Mouse (Mus musculus): ENCODE results near the gene Zkscan16.

GRCm38 (mm10) chr4:58897436-58897835 is 46.0 kb upstream of the Zkscan16 start:
- TF ChIP-seq CTCF (IDR thresholded peaks at IDR 0.05; ENCODE audit: low read depth) (no peak), EP300 (optimal IDR thresholded peaks at IDR 0.05) (no peak)
